Mouse (Mus musculus) forebrain, embryonic 16.5 days (tissue): ENCODE data around the gene Ncoa4. TPM values are rescaled to one million over a fixed set of nuclear protein-coding genes. Genes with fewer than 3 reads are reported as not detected.

Experiments
- ATAC-seq: fragments of 200-750 bp; cut with Nextera tagmentation; 2 replicates; pipeline ENCODE4 v1.8.0; 2017; ENCODE audit warnings: mild to moderate bottlenecking, moderate library complexity
- H3K27ac ChIP-seq: fragments of 300-500 bp; sonication (generic); 2 replicates; pipeline ENCODE4 v1.5.1; 2014; ENCODE audit warnings: low read length, control low read depth
- H3K27me3 ChIP-seq: fragments of 300-500 bp; sonication (generic); replicated peaks from 2 replicates; pipeline ENCODE4 v1.6.1; 2014; ENCODE audit warnings: low read length; ENCODE audit not compliant: control insufficient read depth, insufficient read depth
- H3K36me3 ChIP-seq: fragments of 300-500 bp; sonication (generic); 2 replicates; pipeline ENCODE4 v1.6.1; 2014; ENCODE audit not compliant: control insufficient read depth, insufficient read depth
- H3K4me1 ChIP-seq: fragments of 300-500 bp; sonication (generic); replicated peaks from 2 replicates; pipeline ENCODE4 v1.6.1; 2014; ENCODE audit warnings: low read length; ENCODE audit not compliant: control insufficient read depth, insufficient read depth
- H3K4me2 ChIP-seq: fragments of 300-500 bp; sonication (generic); 2 replicates; pipeline ENCODE4 v1.6.1; 2014; ENCODE audit warnings: mild to moderate bottlenecking, low read length, control low read depth
- H3K4me3 ChIP-seq: fragments of 300-500 bp; sonication (generic); replicated peaks from 2 replicates; pipeline ENCODE4 v1.5.1; 2014; ENCODE audit warnings: mild to moderate bottlenecking, low read length, control low read depth
- H3K9ac ChIP-seq: fragments of 300-500 bp; sonication (generic); replicated peaks from 2 replicates; pipeline ENCODE4 v1.6.1; 2014; ENCODE audit warnings: low read depth, low read length, control low read depth
- H3K9me3 ChIP-seq: fragments of 300-500 bp; sonication (generic); 2 replicates; pipeline ENCODE4 v1.6.1; 2016; ENCODE audit warnings: low read length; ENCODE audit not compliant: control insufficient read depth
- WGBS: fragments of 180-500 bp; shearing (Covaris S2); extraction: QIAGEN DNeasy Blood & Tissue Kit; methylation state at CpG from one replicate; pipeline ENCODE4 v1.1.7; 2014; 5-methylcytosine and 5-hydroxymethylcytosine counted together
- polyA plus RNA-seq: library from polyadenylated mRNA; unstranded; fragments of >200 nt; fragmentation: Nextera tagmentation; extraction: Ambion mirVana; gene quantifications from 2 replicates; pipeline ENCODE4 v1.2.1, GENCODE M21; 2015

The Ncoa4 gene
- polyA plus RNA-seq, 1 experiment from 2014 or later: 115 TPM

DNA sequence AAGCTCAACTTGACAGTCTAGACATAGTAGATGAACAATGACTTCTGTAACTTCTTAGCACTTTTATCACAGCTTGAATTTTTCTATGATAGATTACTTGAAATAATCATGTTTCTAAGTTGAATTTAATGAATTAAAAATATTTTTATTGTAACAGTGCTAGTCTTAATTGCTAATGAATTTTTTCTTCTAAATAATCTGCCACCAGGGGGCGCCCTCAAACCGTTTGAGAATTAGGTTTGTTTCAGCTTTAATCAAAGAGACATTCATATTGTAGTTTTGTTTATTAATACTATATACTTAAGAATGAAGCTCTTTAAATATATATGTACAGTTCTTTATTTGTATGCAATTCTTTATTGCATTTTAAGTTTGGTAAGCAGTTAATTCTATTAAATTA is 69.3 kb downstream of the Ncoa4 start:
- WGBS: 0% methylated on average over 2 of the region's 2 CpGs
- ATAC-seq: no peak

More for the DNA sequence above, 69.3 kb downstream of the Ncoa4 start:
- H3K27ac ChIP-seq: no peak overlapping the region
- no peak overlapping the region for H3K4me3 ChIP-seq
- no peak overlapping the region for H3K9ac ChIP-seq
- no peaks in the 10 kb centered on the region for H3K4me1 ChIP-seq
- no peaks in the 10 kb centered on the region for H3K27me3 ChIP-seq
- no peaks in the 10 kb centered on the region for H3K9me3 ChIP-seq
- no peaks in the 10 kb centered on the region for H3K36me3 ChIP-seq
- H3K4me2 ChIP-seq: no peak overlapping the region

Other genes starting within 250 kb of the Ncoa4 start
- 0.33 and 0.50 TPM in 2 replicates for gene Galnt15, start 130.9 kb upstream of the Ncoa4 start, polyA plus RNA-seq
- gene Oxnad1, start 74.5 kb upstream of the Ncoa4 start, polyA plus RNA-seq: 22.6 and 24.3 TPM in 2 replicates
- gene Dph3, start 74.1 kb upstream of the Ncoa4 start, polyA plus RNA-seq: 71.8 and 74.8 TPM in 2 replicates
- gene Msmb, start 17.8 kb upstream of the Ncoa4 start, polyA plus RNA-seq: not detected in 2 replicates
- 221 and 229 TPM in 2 replicates for gene Timm23, start 42.0 kb downstream of the Ncoa4 start, polyA plus RNA-seq
- 40.7 and 44.2 TPM in 2 replicates for gene Parg, start 42.1 kb downstream of the Ncoa4 start, polyA plus RNA-seq
- gene Ogdhl, start 162.2 kb downstream of the Ncoa4 start, polyA plus RNA-seq: 25.2 and 29.6 TPM in 2 replicates
- 0.68 and 0.70 TPM in 2 replicates for gene 1700024G13Rik, start 228.5 kb downstream of the Ncoa4 start, polyA plus RNA-seq